Mouse (Mus musculus): ENCODE measurements around the gene Hps1. TPM values are rescaled to one million over a fixed set of nuclear protein-coding genes. Genes with fewer than 3 reads are reported as not detected.
"Not testable (repeated sequence)": the region's sequence is repeated elsewhere in the genome, so short reads cannot be mapped to it uniquely, and the experiment has no call there.

Hps1 gene
- polyA plus RNA-seq, 1 experiment from 2014 or later = 10.5 TPM

- no peaks in the 10 kb centered on the region for H3K27me3 ChIP-seq (ENCODE audit: control insufficient read depth, insufficient read depth, low read length)
- ATAC-seq (ENCODE audit: insufficient number of reproducible peaks, low FRiP score, low TSS enrichment, low read depth) (no peak), DNase-seq (ENCODE audit: low spot score) (no peak)
- H3K27ac ChIP-seq (replicated peaks; ENCODE audit: low read depth, low read length) = no peak overlapping the region
- peak overlapping the region; percentile 35; the same call in 1 of the 2 replicates for H3K9ac ChIP-seq (ENCODE audit: low read length)
- WGBS = 27% methylated on average over 9 of the region's 9 CpGs
- H3K9me3 ChIP-seq (ENCODE audit: control insufficient read depth, low read length) = no peaks in the 10 kb centered on the region
- H3K36me3 ChIP-seq (ENCODE audit: control insufficient read depth, insufficient read depth, low read length) = no peaks in the 10 kb centered on the region
- peak overlapping the region; percentile 55 for H3K4me2 ChIP-seq (ENCODE audit: low read depth, severe bottlenecking)
- H3K4me3 ChIP-seq (ENCODE audit: low read depth, low read length) = no peak overlapping the region
- H3K4me1 ChIP-seq (ENCODE audit: control insufficient read depth, insufficient read depth, low read length) = peaks cover 8% of the 10 kb centered on the region; the same call in 1 of the 2 replicates
These were observed 16.0 kb upstream of the Hps1 start for GRCm38 (mm10) chr19:42795801-42796200.

- H3K9ac ChIP-seq (ENCODE audit: low read length) = peak overlapping the region; percentile 35; the same call in 1 of the 2 replicates
- H3K9me3 ChIP-seq (ENCODE audit: control insufficient read depth, low read length) = no peaks in the 10 kb centered on the region
- H3K4me2 ChIP-seq (ENCODE audit: low read depth, severe bottlenecking) = peak overlapping the region; percentile 55
- no peak overlapping the region for H3K27ac ChIP-seq (replicated peaks; ENCODE audit: low read depth, low read length)
- no peaks in the 10 kb centered on the region for H3K36me3 ChIP-seq (ENCODE audit: control insufficient read depth, insufficient read depth, low read length)
- DNase-seq (ENCODE audit: low spot score) = peak; percentile 97
- H3K4me1 ChIP-seq (ENCODE audit: control insufficient read depth, insufficient read depth, low read length) = peaks cover 8% of the 10 kb centered on the region; the same call in 1 of the 2 replicates
- peak overlapping the region; percentile 29 for H3K4me3 ChIP-seq (ENCODE audit: low read depth, low read length)
- H3K27me3 ChIP-seq (ENCODE audit: control insufficient read depth, insufficient read depth, low read length) = no peaks in the 10 kb centered on the region
- peak; percentile 65; the same call in 1 of the 2 replicates for ATAC-seq (ENCODE audit: insufficient number of reproducible peaks, low FRiP score, low TSS enrichment, low read depth)
- 1% methylated on average over 30 of the region's 31 CpGs for WGBS
These were observed 15.3 kb upstream of the Hps1 start for GRCm38 (mm10) chr19:42794914-42795613.

- ATAC-seq (ENCODE audit: insufficient number of reproducible peaks, low FRiP score, low TSS enrichment, low read depth) = no peak
- no peak overlapping the region for H3K27ac ChIP-seq (replicated peaks; ENCODE audit: low read depth, low read length)
- H3K4me2 ChIP-seq (ENCODE audit: low read depth, severe bottlenecking) = no peak overlapping the region
- no peaks in the 10 kb centered on the region for H3K9me3 ChIP-seq (ENCODE audit: control insufficient read depth, low read length)
- no peak overlapping the region for H3K9ac ChIP-seq (ENCODE audit: low read length)
- no peaks in the 10 kb centered on the region for H3K27me3 ChIP-seq (ENCODE audit: control insufficient read depth, insufficient read depth, low read length)
- no peak for DNase-seq (ENCODE audit: low spot score)
- H3K4me1 ChIP-seq (ENCODE audit: control insufficient read depth, insufficient read depth, low read length) = no peaks in the 10 kb centered on the region
- WGBS = 59% methylated on average over 5 of the region's 5 CpGs
- no peak overlapping the region for H3K4me3 ChIP-seq (ENCODE audit: low read depth, low read length)
- H3K36me3 ChIP-seq (ENCODE audit: control insufficient read depth, insufficient read depth, low read length) = no peaks in the 10 kb centered on the region
These were observed 8.5 kb upstream of the Hps1 start for GRCm38 (mm10) chr19:42788311-42788710.

DNA sequence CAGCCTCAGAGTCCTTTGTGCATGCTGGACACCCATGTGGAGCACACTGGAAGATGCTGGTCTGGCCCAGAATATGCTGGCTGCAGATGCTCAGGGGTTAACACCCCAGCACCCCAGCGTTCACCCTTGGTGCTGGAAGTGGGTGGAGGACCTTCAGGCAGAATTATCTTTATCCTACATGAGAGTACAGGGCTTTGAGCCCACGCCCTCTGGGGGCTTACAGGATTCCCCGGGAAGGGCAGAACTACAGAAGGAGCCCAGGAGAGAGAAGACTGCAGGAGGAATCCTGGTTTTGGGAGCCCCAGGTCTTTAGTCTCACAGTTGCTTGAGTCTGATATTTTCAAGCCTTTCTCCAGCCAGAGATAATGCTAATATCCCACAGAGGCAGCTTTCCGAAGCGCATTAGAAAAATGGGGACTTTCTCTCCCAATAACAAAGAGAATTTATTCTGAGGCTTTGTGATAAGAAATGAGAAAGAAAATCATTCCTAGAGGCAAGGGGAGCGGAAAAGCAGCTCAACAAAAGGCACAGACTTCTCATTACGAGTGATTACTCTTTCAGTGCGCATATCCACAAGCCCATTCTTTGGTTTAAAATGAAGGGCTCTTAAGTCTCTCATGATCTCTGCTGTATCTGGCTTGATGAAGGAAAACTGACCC, 5.9 kb upstream of the Hps1 start:
- no peak for ATAC-seq (ENCODE audit: insufficient number of reproducible peaks, low FRiP score, low TSS enrichment, low read depth)
- H3K4me2 ChIP-seq (ENCODE audit: low read depth, severe bottlenecking) = no peak overlapping the region
- 64% methylated on average over 8 of the region's 8 CpGs for WGBS

DNA sequence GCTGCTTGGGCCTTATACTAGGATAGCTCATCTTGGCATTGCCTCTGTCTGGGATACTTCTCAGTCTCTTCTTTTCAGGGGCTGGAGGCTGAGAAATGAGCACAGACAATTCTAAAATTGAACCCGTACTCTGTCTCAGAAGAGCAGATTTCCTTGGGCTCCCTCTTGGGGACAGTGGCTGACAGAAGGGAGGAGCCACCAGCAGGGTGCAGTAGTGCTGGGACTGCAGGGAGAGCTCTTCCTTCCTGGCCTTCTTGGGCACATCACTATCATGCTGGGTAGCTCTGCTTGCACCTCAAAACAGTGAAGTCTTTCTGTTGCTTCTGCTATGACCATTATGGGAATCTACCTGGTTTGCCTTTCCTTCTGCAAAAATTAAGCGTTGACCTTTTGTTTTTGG, 5.4 kb upstream of the Hps1 start:
- WGBS = 19% methylated on average over 2 of the region's 2 CpGs
- Histone ChIP-seq H3K27ac (replicated peaks; ENCODE audit: low read depth, low read length) (no peak overlapping the region), H3K4me2 (ENCODE audit: low read depth, severe bottlenecking) (no peak overlapping the region), H3K36me3 (ENCODE audit: control insufficient read depth, insufficient read depth, low read length) (no peaks in the 10 kb centered on the region), H3K4me3 (ENCODE audit: low read depth, low read length) (no peak overlapping the region), H3K4me1 (ENCODE audit: control insufficient read depth, insufficient read depth, low read length) (no peaks in the 10 kb centered on the region), H3K9me3 (ENCODE audit: control insufficient read depth, low read length) (no peaks in the 10 kb centered on the region), H3K9ac (ENCODE audit: low read length) (no peak overlapping the region), H3K27me3 (ENCODE audit: control insufficient read depth, insufficient read depth, low read length) (no peaks in the 10 kb centered on the region)
- no peak for DNase-seq (ENCODE audit: low spot score)
- no peak for ATAC-seq (ENCODE audit: insufficient number of reproducible peaks, low FRiP score, low TSS enrichment, low read depth)

More for the DNA sequence above, 5.9 kb upstream of the Hps1 start:
- Histone ChIP-seq H3K4me3 (ENCODE audit: low read depth, low read length) (no peak overlapping the region), H3K36me3 (ENCODE audit: control insufficient read depth, insufficient read depth, low read length) (no peaks in the 10 kb centered on the region), H3K27me3 (ENCODE audit: control insufficient read depth, insufficient read depth, low read length) (no peaks in the 10 kb centered on the region), H3K4me1 (ENCODE audit: control insufficient read depth, insufficient read depth, low read length) (no peaks in the 10 kb centered on the region), H3K27ac (replicated peaks; ENCODE audit: low read depth, low read length) (no peak overlapping the region), H3K9ac (ENCODE audit: low read length) (no peak overlapping the region), H3K9me3 (ENCODE audit: control insufficient read depth, low read length) (no peaks in the 10 kb centered on the region)
- no peak for DNase-seq (ENCODE audit: low spot score)

GRCm38 (mm10) chr19:42780156-42780538, 369 bp upstream of the Hps1 start:
- Histone ChIP-seq H3K4me3 (ENCODE audit: low read depth, low read length) (peak overlapping the region; percentile 53), H3K9ac (ENCODE audit: low read length) (peak overlapping the region; percentile 57), H3K4me2 (ENCODE audit: low read depth, severe bottlenecking) (peak overlapping the region; percentile 58)
- H3K36me3 ChIP-seq (ENCODE audit: control insufficient read depth, insufficient read depth, low read length); DNase-seq (ENCODE audit: low spot score); H3K4me1 ChIP-seq (ENCODE audit: control insufficient read depth, insufficient read depth, low read length); H3K27ac ChIP-seq (replicated peaks; ENCODE audit: low read depth, low read length); H3K9me3 ChIP-seq (ENCODE audit: control insufficient read depth, low read length); H3K27me3 ChIP-seq (ENCODE audit: control insufficient read depth, insufficient read depth, low read length); ATAC-seq (ENCODE audit: insufficient number of reproducible peaks, low FRiP score, low TSS enrichment, low read depth): not testable (repeated sequence)
- 50% methylated on average over 7 of the region's 7 CpGs for WGBS

DNA sequence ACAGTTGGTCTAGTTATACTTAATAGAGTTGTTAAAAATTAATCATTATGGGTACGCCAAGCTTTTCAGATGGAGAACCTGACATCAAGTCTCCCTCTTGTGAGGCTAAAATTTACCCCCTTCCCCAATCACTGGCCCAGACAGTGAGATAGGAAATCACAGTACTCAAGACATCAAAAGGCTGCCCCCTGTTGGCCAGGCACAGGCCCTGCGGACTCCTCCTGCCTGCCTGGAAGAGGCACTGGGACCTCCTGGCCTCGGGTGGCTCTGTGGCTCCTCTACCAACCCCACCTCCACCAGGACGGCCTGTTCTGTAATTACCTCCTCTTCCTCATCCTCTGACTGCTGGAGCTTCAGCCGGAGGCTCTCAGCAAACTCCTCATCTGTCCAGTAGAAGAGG, 2.0 kb downstream of the Hps1 start:
- Histone ChIP-seq H3K4me1 (ENCODE audit: control insufficient read depth, insufficient read depth, low read length) (no peaks in the 10 kb centered on the region), H3K27me3 (ENCODE audit: control insufficient read depth, insufficient read depth, low read length) (no peaks in the 10 kb centered on the region), H3K4me2 (ENCODE audit: low read depth, severe bottlenecking) (no peak overlapping the region), H3K9me3 (ENCODE audit: control insufficient read depth, low read length) (no peaks in the 10 kb centered on the region), H3K27ac (replicated peaks; ENCODE audit: low read depth, low read length) (no peak overlapping the region), H3K9ac (ENCODE audit: low read length) (no peak overlapping the region), H3K4me3 (ENCODE audit: low read depth, low read length) (no peak overlapping the region), H3K36me3 (ENCODE audit: control insufficient read depth, insufficient read depth, low read length) (no peaks in the 10 kb centered on the region)
- no peak for ATAC-seq (ENCODE audit: insufficient number of reproducible peaks, low FRiP score, low TSS enrichment, low read depth)
- DNase-seq (ENCODE audit: low spot score) = no peak
- WGBS = 75% methylated on average over 5 of the region's 5 CpGs

- ATAC-seq (ENCODE audit: insufficient number of reproducible peaks, low FRiP score, low TSS enrichment, low read depth) (no peak), DNase-seq (ENCODE audit: low spot score) (peak; percentile 55)
- H3K27me3 ChIP-seq (ENCODE audit: control insufficient read depth, insufficient read depth, low read length) = no peaks in the 10 kb centered on the region
- no peaks in the 10 kb centered on the region for H3K36me3 ChIP-seq (ENCODE audit: control insufficient read depth, insufficient read depth, low read length)
- H3K4me3 ChIP-seq (ENCODE audit: low read depth, low read length) = no peak overlapping the region
- H3K9ac ChIP-seq (ENCODE audit: low read length) = no peak overlapping the region
- H3K4me2 ChIP-seq (ENCODE audit: low read depth, severe bottlenecking) = no peak overlapping the region
- no peaks in the 10 kb centered on the region for H3K4me1 ChIP-seq (ENCODE audit: control insufficient read depth, insufficient read depth, low read length)
- no peaks in the 10 kb centered on the region for H3K9me3 ChIP-seq (ENCODE audit: control insufficient read depth, low read length)
- WGBS = 90% methylated on average over 1 of the region's 1 CpGs
- no peak overlapping the region for H3K27ac ChIP-seq (replicated peaks; ENCODE audit: low read depth, low read length)
These were observed 3.0 kb downstream of the Hps1 start for GRCm38 (mm10) chr19:42776813-42777212.
